Mouse (Mus musculus) heart, embryonic 13.5 days (tissue): ENCODE results near the gene Nlgn2. TPM values are rescaled to one million over a fixed set of nuclear protein-coding genes. Genes with fewer than 3 reads are reported as not detected.
A peak's percentile ranks its signal among the peaks of the same experiment; 100 is the strongest.

Source experiments
- ATAC-seq: fragments of 200-750 bp; cut with Nextera tagmentation; 2 replicates; pipeline ENCODE4 v1.8.0; 2017; ENCODE audit warnings: moderate TSS enrichment; ENCODE audit not compliant: insufficient number of reproducible peaks, low FRiP score, low TSS enrichment; ENCODE audit errors: extremely low read depth
- H3K27ac ChIP-seq: fragments of 300-500 bp; sonication (generic); replicated peaks from 2 replicates; pipeline ENCODE4 v1.5.1; 2015; ENCODE audit warnings: moderate library complexity, mild to moderate bottlenecking, inconsistent platforms
- H3K27me3 ChIP-seq: fragments of 300-500 bp; sonication (generic); replicated peaks from 2 replicates; pipeline ENCODE4 v1.6.1; 2015; ENCODE audit warnings: mild to moderate bottlenecking, inconsistent platforms
- H3K36me3 ChIP-seq: fragments of 300-500 bp; sonication (generic); 2 replicates; pipeline ENCODE4 v1.6.1; 2015; ENCODE audit warnings: mild to moderate bottlenecking, inconsistent platforms
- H3K4me1 ChIP-seq: fragments of 300-500 bp; sonication (generic); 2 replicates; pipeline ENCODE4 v1.6.1; 2015; ENCODE audit warnings: inconsistent platforms
- H3K4me2 ChIP-seq: fragments of 300-500 bp; sonication (generic); 2 replicates; pipeline ENCODE4 v1.6.1; 2015; ENCODE audit warnings: inconsistent platforms, mild to moderate bottlenecking, moderate library complexity
- H3K4me3 ChIP-seq: fragments of 300-500 bp; sonication (generic); 2 replicates; pipeline ENCODE4 v1.5.1; 2015; ENCODE audit warnings: moderate library complexity, mild to moderate bottlenecking, inconsistent platforms
- H3K9ac ChIP-seq: fragments of 300-500 bp; sonication (generic); 2 replicates; pipeline ENCODE4 v1.6.1; 2015; ENCODE audit warnings: inconsistent platforms, mild to moderate bottlenecking, moderate library complexity
- H3K9me3 ChIP-seq: fragments of 300-500 bp; sonication (generic); 2 replicates; pipeline ENCODE4 v1.6.1; 2016; ENCODE audit warnings: inconsistent platforms
- WGBS: fragments of 180-500 bp; shearing (Covaris S2); methylation state at CpG from one replicate; pipeline ENCODE4 v1.1.7; 2015; ENCODE audit warnings: mixed read lengths; 5-methylcytosine and 5-hydroxymethylcytosine counted together
- polyA plus RNA-seq: library from polyadenylated mRNA; unstranded; fragments of >200 nt; fragmentation: Nextera tagmentation; extraction: Ambion mirVana; gene quantifications from 2 replicates; pipeline ENCODE4 v1.2.1, GENCODE M21; 2015

Nlgn2 gene
- polyA plus RNA-seq, 1 experiment from 2014 or later, result 2.4 TPM

DNA sequence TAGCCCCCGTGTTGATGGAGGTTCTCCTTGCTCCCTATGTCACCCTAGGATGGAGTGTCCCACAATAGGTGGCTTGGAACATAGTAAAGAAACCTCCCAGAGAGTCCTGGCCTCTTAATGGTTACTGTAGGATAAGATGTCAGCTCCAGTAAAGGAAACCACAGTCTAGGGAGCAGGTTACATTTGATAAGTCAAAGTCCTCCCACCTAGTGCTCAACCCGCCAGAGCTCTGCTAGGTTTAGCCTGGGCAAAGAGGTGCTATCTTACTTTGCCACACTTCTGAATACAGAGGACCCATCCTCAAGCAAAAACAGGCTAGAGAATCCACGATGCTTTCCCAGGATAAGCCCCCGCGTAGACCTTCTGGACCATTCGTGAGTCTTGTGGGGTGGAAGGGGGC lies 41.4 kb upstream of the Nlgn2 start:
- Histone ChIP-seq H3K9ac (peak overlapping the region; percentile 84), H3K27me3 (no peaks in the 10 kb centered on the region), H3K4me1 (peaks cover 57% of the 10 kb centered on the region), H3K36me3 (no peaks in the 10 kb centered on the region), H3K4me2 (peak overlapping the region; percentile 91), H3K27ac (no peak overlapping the region), H3K4me3 (peak overlapping the region; percentile 64), H3K9me3 (no peaks in the 10 kb centered on the region)
- no peak for ATAC-seq
- WGBS, result 79% methylated on average over 6 of the region's 6 CpGs

DNA sequence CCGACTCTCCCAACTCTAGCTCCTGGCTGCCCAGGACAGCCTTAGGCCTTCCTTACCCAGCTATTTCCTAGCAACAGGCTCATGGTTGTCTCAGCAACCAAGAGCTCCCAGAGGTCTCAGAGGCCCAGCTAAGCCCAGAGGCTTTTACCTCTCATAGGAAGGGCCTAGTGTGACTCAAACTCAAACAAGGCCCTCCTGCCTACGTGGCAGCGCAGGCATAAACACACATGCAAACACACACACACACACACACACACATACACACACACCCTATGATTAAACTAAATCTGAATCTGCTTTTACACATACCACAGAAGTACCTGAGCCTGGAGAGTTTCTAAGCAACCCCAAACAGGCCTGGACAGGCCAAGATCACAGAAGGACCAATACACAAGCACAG lies 40.8 kb upstream of the Nlgn2 start:
- Histone ChIP-seq H3K27me3 (no peaks in the 10 kb centered on the region), H3K9ac (0 out of 2 replicates have a peak overlapping the region, but pooled peaks have one; percentile 2), H3K27ac (no peak overlapping the region), H3K36me3 (no peaks in the 10 kb centered on the region), H3K9me3 (no peaks in the 10 kb centered on the region), H3K4me3 (no peak overlapping the region), H3K4me2 (peak overlapping the region; percentile 91), H3K4me1 (peaks cover 53% of the 10 kb centered on the region)
- ATAC-seq, result no peak
- WGBS, result 84% methylated on average over 3 of the region's 3 CpGs

DNA sequence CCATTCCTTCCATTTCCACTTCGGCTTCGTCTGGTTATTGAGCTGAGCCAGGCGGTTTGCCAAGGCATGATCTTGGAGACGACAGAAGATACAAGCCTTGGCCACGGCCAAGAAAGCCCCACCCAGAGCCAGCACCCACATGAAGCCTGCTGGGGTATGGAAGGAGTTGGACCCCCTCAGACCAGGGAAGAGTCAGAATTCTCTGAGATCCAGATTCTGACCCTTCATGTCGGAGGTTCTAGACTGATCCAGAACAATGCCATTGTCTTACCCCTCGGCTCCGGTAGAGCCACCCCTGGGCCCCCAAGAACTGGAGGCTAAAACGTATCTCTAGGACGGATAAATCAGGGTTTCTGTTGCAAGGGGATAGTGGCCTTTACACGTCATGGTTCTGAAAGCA lies 40.3 kb upstream of the Nlgn2 start, which contains the start of gene Tmem95:
TSS of gene Tmem95 (minus strand) at position 141 of the 400 bp plus-strand sequence.
- Histone ChIP-seq H3K4me1 (peaks cover 53% of the 10 kb centered on the region), H3K9me3 (no peaks in the 10 kb centered on the region), H3K4me3 (peak within 1 kb of the TSS; percentile 32), H3K27ac (no peak within 1 kb of the TSS), H3K36me3 (no peaks in the 10 kb centered on the region), H3K9ac (peak within 1 kb of the TSS; percentile 68), H3K4me2 (peak within 1 kb of the TSS; percentile 91), H3K27me3 (no peaks in the 10 kb centered on the region)
- 80% methylated on average over 11 of the region's 11 CpGs for WGBS
- no peak for ATAC-seq

DNA sequence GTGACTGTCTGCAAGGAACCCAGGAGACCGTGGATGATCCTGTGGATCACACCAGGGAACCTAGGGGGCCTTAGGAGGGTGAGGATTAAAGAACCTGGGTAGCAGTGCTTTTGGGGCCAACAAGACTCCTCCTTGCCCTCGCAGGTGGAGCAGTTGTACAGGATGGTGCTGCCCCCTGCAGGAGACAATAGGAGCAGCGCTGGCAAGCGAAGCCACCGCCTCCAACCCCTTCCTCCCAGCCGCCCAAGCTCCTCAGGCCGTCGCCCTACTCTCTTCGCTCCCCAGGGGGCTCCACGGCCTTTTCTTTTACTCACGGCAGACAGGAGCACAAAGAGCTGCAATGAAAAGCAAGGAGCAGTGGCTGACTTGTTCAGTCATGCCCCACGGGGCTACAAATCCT lies 39.3 kb upstream of the Nlgn2 start:
- WGBS, result 3% methylated on average over 12 of the region's 12 CpGs
- no peak for ATAC-seq

DNA sequence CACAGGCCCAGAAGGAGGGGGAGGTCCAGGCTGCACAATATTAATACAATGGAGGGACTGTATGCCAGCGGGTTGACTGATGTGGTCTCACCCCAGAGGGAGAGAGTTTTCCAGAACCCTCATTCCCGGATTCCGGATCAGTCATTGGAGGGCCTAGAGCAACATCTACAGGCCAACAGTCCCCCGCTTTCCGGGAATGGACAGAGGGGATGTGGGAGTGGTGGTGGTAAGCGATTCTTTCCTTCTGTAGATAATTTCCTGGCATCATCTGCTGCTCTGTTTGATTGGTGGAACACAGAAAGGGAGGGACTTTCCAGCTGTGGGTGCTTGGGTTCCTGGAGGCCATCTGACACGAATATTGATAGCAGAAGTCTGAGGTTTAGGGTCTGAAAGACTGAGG lies 38.6 kb upstream of the Nlgn2 start:
- H3K4me3 ChIP-seq, result no peak overlapping the region
- peak overlapping the region; percentile 48; the same call in 1 of the 2 replicates for H3K9ac ChIP-seq
- H3K4me1 ChIP-seq, result peaks cover 41% of the 10 kb centered on the region
- H3K36me3 ChIP-seq, result no peaks in the 10 kb centered on the region
- 40% methylated on average over 7 of the region's 7 CpGs for WGBS
- H3K9me3 ChIP-seq, result no peaks in the 10 kb centered on the region
- ATAC-seq, result no peak
- H3K27me3 ChIP-seq, result no peaks in the 10 kb centered on the region
- peak overlapping the region; percentile 74 for H3K27ac ChIP-seq
- H3K4me2 ChIP-seq, result no peak overlapping the region

More for the DNA sequence above, 39.3 kb upstream of the Nlgn2 start:
- peak overlapping the region; percentile 60 for H3K4me2 ChIP-seq
- peaks cover 48% of the 10 kb centered on the region for H3K4me1 ChIP-seq
- no peaks in the 10 kb centered on the region for H3K27me3 ChIP-seq
- H3K4me3 ChIP-seq, result peak overlapping the region; percentile 32
- H3K27ac ChIP-seq, result peak overlapping the region; percentile 74
- no peaks in the 10 kb centered on the region for H3K36me3 ChIP-seq
- peak overlapping the region; percentile 68 for H3K9ac ChIP-seq
- H3K9me3 ChIP-seq, result no peaks in the 10 kb centered on the region

DNA sequence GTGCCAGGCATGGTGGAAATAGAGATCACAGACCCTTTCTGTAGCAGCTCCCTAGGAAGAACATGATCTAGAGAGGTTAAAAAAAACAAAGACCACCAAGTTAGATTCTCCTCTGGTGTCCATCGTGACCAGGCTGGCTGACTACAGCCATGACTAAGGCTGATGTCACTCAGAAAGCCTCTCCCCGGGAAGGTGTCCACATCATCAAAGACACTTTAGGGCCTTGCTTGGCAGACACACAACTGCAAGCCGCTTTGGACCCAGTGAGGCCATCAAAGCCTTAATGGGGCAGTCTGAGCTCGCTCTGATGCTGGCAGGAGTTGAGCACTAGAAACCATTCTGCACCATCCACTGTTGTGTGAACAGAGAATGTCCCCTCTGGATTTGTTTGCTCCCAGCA lies 34.9 kb upstream of the Nlgn2 start:
- Histone ChIP-seq H3K27ac (no peak overlapping the region), H3K36me3 (no peaks in the 10 kb centered on the region), H3K4me1 (peaks cover 18% of the 10 kb centered on the region), H3K9ac (no peak overlapping the region), H3K4me2 (no peak overlapping the region), H3K9me3 (no peaks in the 10 kb centered on the region), H3K27me3 (no peaks in the 10 kb centered on the region), H3K4me3 (no peak overlapping the region)
- WGBS, result 68% methylated on average over 4 of the region's 4 CpGs
- ATAC-seq, result no peak

DNA sequence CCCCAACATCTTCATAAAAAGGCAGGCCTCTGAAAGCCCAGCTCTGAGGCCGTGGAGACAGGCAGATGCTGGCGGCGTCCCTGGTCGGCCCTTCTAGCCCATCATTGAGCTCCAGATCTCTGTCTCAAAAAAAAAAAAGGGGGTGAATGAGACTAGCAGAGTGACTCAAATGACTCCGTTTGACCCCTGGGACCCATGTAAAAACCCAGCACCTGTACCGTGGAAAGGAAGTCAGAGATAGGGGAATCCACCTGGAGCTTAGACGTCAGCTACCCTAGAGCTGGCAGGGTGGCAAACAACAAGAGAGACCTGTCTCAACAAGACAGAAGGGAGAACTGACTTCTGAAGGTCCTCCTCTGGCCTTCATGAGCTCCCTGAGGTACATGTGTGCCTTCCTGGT lies 34.2 kb upstream of the Nlgn2 start:
- 80% methylated on average over 7 of the region's 7 CpGs for WGBS
- Histone ChIP-seq H3K9ac (no peak overlapping the region), H3K4me3 (no peak overlapping the region), H3K4me2 (no peak overlapping the region), H3K27me3 (no peaks in the 10 kb centered on the region), H3K9me3 (no peaks in the 10 kb centered on the region), H3K27ac (no peak overlapping the region), H3K4me1 (peaks cover 17% of the 10 kb centered on the region), H3K36me3 (no peaks in the 10 kb centered on the region)
- no peak for ATAC-seq

DNA sequence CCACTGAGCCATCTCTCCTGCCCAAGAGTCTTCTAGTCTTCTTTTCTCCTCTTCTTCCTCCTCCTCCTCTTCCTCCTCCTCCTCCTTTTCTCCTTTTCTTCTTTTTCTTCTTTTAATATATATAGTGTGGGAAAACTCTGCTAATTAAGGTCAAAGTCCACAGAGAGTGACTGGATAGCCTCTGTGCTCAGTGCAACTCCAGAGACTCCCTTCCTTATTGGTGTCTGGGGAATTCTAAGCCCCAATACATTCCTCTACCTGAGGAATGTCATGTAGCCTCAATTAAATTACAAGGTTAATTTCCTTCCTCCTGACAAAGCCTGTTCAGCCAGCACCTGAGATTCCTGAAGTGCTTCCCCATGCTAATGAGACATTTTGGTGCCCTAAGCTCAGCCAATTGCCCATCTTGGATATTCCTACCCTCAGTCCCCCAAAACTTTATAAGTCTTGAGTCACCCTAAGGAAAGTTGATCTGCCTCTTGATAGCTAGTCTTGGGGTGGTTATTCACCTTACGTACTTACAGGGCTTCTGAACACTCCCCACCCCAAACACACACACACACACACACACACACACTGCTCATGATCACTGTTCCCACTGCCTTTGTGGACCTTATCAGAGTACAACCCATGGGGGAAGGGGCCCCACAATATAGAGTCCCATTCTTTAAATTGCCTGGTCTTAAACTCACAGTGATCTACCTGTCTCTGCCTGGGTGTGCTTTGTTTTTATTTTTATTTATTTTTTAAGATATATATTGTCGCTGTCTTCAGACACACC lies 32.9 kb upstream of the Nlgn2 start:
- Histone ChIP-seq H3K27me3 (no peaks in the 10 kb centered on the region), H3K9me3 (no peaks in the 10 kb centered on the region), H3K27ac (no peak overlapping the region), H3K4me1 (peaks cover 5% of the 10 kb centered on the region; the same call in 1 of the 2 replicates), H3K36me3 (no peaks in the 10 kb centered on the region), H3K4me2 (no peak overlapping the region), H3K9ac (no peak overlapping the region), H3K4me3 (no peak overlapping the region)
- WGBS, result 78% methylated on average over 2 of the region's 2 CpGs
- no peak for ATAC-seq

DNA sequence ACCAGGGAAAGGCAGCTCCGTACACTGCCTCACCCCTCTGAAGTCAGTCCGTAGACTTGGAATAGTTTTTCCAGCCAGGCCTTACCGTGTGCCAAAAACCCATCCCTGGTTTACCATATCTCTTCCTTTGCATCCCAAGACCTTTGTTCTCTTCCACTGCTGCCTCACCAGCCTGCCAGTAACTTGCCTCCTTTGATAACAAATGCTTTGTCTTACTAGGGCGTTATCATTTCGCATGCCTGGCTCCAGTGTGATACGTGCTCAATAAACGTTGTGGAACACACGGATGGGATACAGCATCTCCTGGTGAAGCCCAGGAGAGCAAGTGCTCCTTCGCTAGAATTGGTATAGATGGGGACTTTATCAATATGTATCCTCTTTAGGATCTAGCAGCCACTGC lies 29.8 kb upstream of the Nlgn2 start:
- WGBS, result 36% methylated on average over 9 of the region's 9 CpGs
- Histone ChIP-seq H3K9ac (no peak overlapping the region), H3K27me3 (no peaks in the 10 kb centered on the region), H3K4me3 (no peak overlapping the region), H3K9me3 (no peaks in the 10 kb centered on the region), H3K4me2 (no peak overlapping the region), H3K27ac (no peak overlapping the region), H3K4me1 (peaks cover 14% of the 10 kb centered on the region), H3K36me3 (no peaks in the 10 kb centered on the region)
- no peak for ATAC-seq

DNA sequence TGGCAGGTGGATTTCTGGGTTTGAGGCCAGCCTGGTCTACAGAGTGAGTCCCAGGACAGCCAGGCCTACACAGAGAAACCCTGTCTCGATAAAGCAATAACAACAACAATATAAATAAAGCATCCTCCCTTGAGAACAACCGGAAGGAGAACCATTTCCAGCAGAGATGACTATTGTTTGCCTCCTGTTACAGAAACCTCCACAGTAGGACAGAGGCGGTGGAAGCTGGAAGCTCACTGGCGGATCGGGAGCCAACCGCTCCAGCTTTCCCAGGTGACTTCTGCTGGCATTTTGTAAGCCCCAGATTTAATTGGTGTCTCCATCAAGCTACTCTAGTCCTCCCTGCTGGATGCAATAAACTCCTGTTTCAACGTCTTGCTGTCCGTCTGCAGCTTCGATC lies 28.0 kb upstream of the Nlgn2 start:
- no peak for ATAC-seq
- Histone ChIP-seq H3K9me3 (no peaks in the 10 kb centered on the region), H3K27me3 (no peaks in the 10 kb centered on the region), H3K9ac (no peak overlapping the region), H3K4me3 (no peak overlapping the region), H3K36me3 (no peaks in the 10 kb centered on the region), H3K27ac (no peak overlapping the region), H3K4me2 (no peak overlapping the region), H3K4me1 (peaks cover 14% of the 10 kb centered on the region)
- WGBS, result 88% methylated on average over 9 of the region's 9 CpGs

DNA sequence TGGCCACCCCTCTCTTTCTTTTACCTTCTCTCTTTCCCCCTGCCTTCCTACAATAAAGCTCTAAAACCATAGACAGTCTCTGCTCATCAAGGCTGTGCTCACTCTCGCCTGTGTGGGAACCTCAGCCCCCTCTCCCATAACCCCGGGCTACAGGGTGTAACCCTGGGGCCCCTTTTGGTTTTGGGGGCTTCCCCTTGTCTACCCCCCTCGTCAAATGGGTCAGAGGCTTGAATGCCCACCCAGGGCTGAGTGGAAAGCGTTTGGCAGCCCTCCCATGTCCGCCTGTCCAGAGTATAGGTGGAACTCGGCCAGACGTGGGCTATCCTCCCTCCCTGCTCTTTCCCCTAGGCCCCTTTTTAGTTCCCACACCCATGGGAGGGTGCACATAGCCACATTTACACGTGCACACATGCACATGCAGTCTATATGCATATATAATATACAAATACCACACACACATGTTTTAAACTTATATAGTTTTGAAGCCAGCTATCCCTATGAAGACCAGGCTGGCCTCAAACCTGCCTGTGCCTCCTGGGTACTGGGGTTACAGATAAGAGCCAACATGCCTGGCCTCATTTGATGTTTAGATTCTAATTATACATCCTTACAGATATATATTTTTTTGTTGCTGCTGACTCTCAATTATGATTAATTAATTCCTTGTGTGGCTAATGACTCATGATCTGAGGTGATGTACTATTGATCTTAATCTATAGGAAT lies 26.7 kb upstream of the Nlgn2 start:
- Histone ChIP-seq H3K4me1 (peaks cover 14% of the 10 kb centered on the region), H3K27ac (peak overlapping the region; percentile 65), H3K27me3 (peaks cover 8% of the 10 kb centered on the region), H3K9ac (no peak overlapping the region), H3K4me2 (no peak overlapping the region), H3K4me3 (no peak overlapping the region), H3K36me3 (no peaks in the 10 kb centered on the region), H3K9me3 (no peaks in the 10 kb centered on the region)
- 54% methylated on average over 8 of the region's 8 CpGs for WGBS
- no peak for ATAC-seq
